Mouse (Mus musculus) forebrain, embryonic 11.5 days (tissue): Measurements from ENCODE around the gene Dnajc22. TPM values are rescaled to one million over a fixed set of nuclear protein-coding genes. Genes with fewer than 3 reads are reported as not detected.

Experiments
- microRNA-seq: library from miRNA; unstranded; fragments of <30 nt; microRNA quantifications from one replicate; pipeline ENCODE4, GENCODE M21; 2016; ENCODE audit not compliant: insufficient number of aligned reads
- polyA plus RNA-seq: library from polyadenylated mRNA; unstranded; fragments of >200 nt; fragmentation: Nextera tagmentation; extraction: Ambion mirVana; gene quantifications from 2 replicates; pipeline ENCODE4 v1.2.1, GENCODE M21; 2014

Gene Dnajc22
- polyA plus RNA-seq, 1 experiment from 2014 or later = 0.16 TPM

Small RNAs within 50 kb of the gene (microRNA-seq; reads per million reads assigned to microRNA genes)
- not detected for gene Mir6960

Other genes starting within 250 kb of the Dnajc22 start
- 20.1 and 20.6 TPM in 2 replicates for gene Kmt2d, start 222.0 kb upstream of the Dnajc22 start, polyA plus RNA-seq
- 12.5 and 14.1 TPM in 2 replicates for gene Rhebl1, start 198.6 kb upstream of the Dnajc22 start, polyA plus RNA-seq
- 0.28 and 0.29 TPM in 2 replicates for gene Dhh, start 194.6 kb upstream of the Dnajc22 start, polyA plus RNA-seq
- gene Lmbr1l, start 174.9 kb upstream of the Dnajc22 start, polyA plus RNA-seq = 8.7 and 9.4 TPM in 2 replicates
- 2,366 and 2,605 TPM in 2 replicates for gene Tuba1b, start 158.6 kb upstream of the Dnajc22 start, polyA plus RNA-seq
- not detected in 2 replicates for gene Gm49450, start 139.6 kb upstream of the Dnajc22 start, polyA plus RNA-seq
- 5,083 and 5,852 TPM in 2 replicates for gene Tuba1a, start 139.5 kb upstream of the Dnajc22 start, polyA plus RNA-seq
- 142 and 160 TPM in 2 replicates for gene Tuba1c, start 63.3 kb upstream of the Dnajc22 start, polyA plus RNA-seq
- 0.19 and 0.94 TPM in 2 replicates for gene Prph, start 38.0 kb upstream of the Dnajc22 start, polyA plus RNA-seq
- gene Troap, start 18.6 kb upstream of the Dnajc22 start, polyA plus RNA-seq = 38.8 and 40.2 TPM in 2 replicates
- gene C1ql4, start 5.4 kb upstream of the Dnajc22 start, polyA plus RNA-seq = 0.12 TPM in 1 of 2 replicates, not detected in the other
- gene Spats2, start 32.7 kb downstream of the Dnajc22 start, polyA plus RNA-seq = 60.3 and 60.7 TPM in 2 replicates
- 0.08 and 0.12 TPM in 2 replicates for gene Kcnh3, start 131.7 kb downstream of the Dnajc22 start, polyA plus RNA-seq
- 194 and 204 TPM in 2 replicates for gene Mcrs1, start 158.8 kb downstream of the Dnajc22 start, polyA plus RNA-seq
- gene Prpf40b, start 201.9 kb downstream of the Dnajc22 start, polyA plus RNA-seq = 62.4 and 69.0 TPM in 2 replicates
- gene Fam186b, start 202.7 kb downstream of the Dnajc22 start, polyA plus RNA-seq = 0.15 and 0.36 TPM in 2 replicates